ENCODE assay signal across 9 mouse cellular contexts in genomic region chr6:101482635-101483465, GRCm38 (mm10).
DNase-seq lines count a peak whose midpoint lies in the region; ATAC-seq lines count a peak whose summit lies in the region.
"Had no signal": no experiment of that assay in that cellular context is flagged by ENCODE, and none has a peak within 500 bp of the region (broad histone marks: within the 10 kb centered on the region; RNA-seq: fewer than 3 reads in every experiment).

No protein-coding gene starts in this region.

- no peak overlapping the region for H3K4me3 ChIP-seq in forebrain, embryonic 10.5 days
- no peak overlapping the region for H3K4me3 ChIP-seq in forebrain, embryonic 11.5 days (ENCODE audit: low read depth, low read length)
- H3K4me3 ChIP-seq in embryonic facial prominence, embryonic 12.5 days: no peak overlapping the region
- no peak overlapping the region for H3K4me3 ChIP-seq in heart, embryonic 15.5 days
- no peak overlapping the region for H3K4me3 ChIP-seq in kidney, embryonic 14.5 days (ENCODE audit: low read length)
- H3K4me3 ChIP-seq: megakaryocyte, embryonic 14.5 days had no signal

- H3K27ac ChIP-seq in forebrain, embryonic 10.5 days: 0 out of 2 replicates have a peak overlapping the region, but pooled peaks have one; percentile 3
- no peak overlapping the region for H3K27ac ChIP-seq in forebrain, embryonic 11.5 days (ENCODE audit: low read depth, low read length)
- H3K27ac ChIP-seq in embryonic facial prominence, embryonic 12.5 days: peak overlapping the region; percentile 81
- H3K27ac ChIP-seq in heart, embryonic 15.5 days: peak overlapping the region; percentile 20
- H3K27ac ChIP-seq in kidney, embryonic 14.5 days (ENCODE audit: low read depth, low read length): no peak overlapping the region

- WGBS in forebrain, embryonic 10.5 days: 73% methylated on average over 9 of the region's 9 CpGs
- 69% methylated on average over 9 of the region's 9 CpGs for WGBS in forebrain, embryonic 11.5 days
- WGBS in embryonic facial prominence, embryonic 12.5 days: 37% methylated on average over 9 of the region's 9 CpGs
- 32% methylated on average over 9 of the region's 9 CpGs for WGBS in heart, embryonic 15.5 days
- 53% methylated on average over 9 of the region's 9 CpGs for WGBS in kidney, embryonic 14.5 days

- intact Hi-C loops in left cerebral cortex, postnatal 36 days (cut with DNase I): no loop called here

- H3K27me3 ChIP-seq in forebrain, embryonic 10.5 days (ENCODE audit: poor library complexity, severe bottlenecking): no peaks in the 10 kb centered on the region
- H3K27me3 ChIP-seq in forebrain, embryonic 11.5 days (ENCODE audit: control insufficient read depth, insufficient read depth, low read length): no peaks in the 10 kb centered on the region
- H3K27me3 ChIP-seq in embryonic facial prominence, embryonic 12.5 days: no peaks in the 10 kb centered on the region
- no peaks in the 10 kb centered on the region for H3K27me3 ChIP-seq in heart, embryonic 15.5 days
- H3K27me3 ChIP-seq in kidney, embryonic 14.5 days (ENCODE audit: control insufficient read depth, insufficient read depth, low read length): no peaks in the 10 kb centered on the region
- H3K27me3 ChIP-seq: megakaryocyte, embryonic 14.5 days had no signal

- no peak overlapping the region for H3K9ac ChIP-seq in forebrain, embryonic 11.5 days (ENCODE audit: low read length)
- H3K9ac ChIP-seq in embryonic facial prominence, embryonic 12.5 days: no peak overlapping the region
- H3K9ac ChIP-seq in heart, embryonic 15.5 days: no peak overlapping the region
- H3K9ac ChIP-seq in kidney, embryonic 14.5 days (ENCODE audit: low read depth, low read length): no peak overlapping the region

- H3K4me2 ChIP-seq in forebrain, embryonic 11.5 days (ENCODE audit: low read depth, low read length, severe bottlenecking): no peak overlapping the region
- peak overlapping the region; percentile 15; the same call in 1 of the 2 replicates for H3K4me2 ChIP-seq in embryonic facial prominence, embryonic 12.5 days (replicated peaks)
- H3K4me2 ChIP-seq in heart, embryonic 15.5 days: no peak overlapping the region
- no peak overlapping the region for H3K4me2 ChIP-seq in kidney, embryonic 14.5 days (replicated peaks; ENCODE audit: low read depth, low read length)

- H3K9me3 ChIP-seq in forebrain, embryonic 10.5 days: no peaks in the 10 kb centered on the region
- no peaks in the 10 kb centered on the region for H3K9me3 ChIP-seq in forebrain, embryonic 11.5 days (ENCODE audit: control insufficient read depth, low read length)
- no peaks in the 10 kb centered on the region for H3K9me3 ChIP-seq in embryonic facial prominence, embryonic 12.5 days
- no peaks in the 10 kb centered on the region for H3K9me3 ChIP-seq in heart, embryonic 15.5 days (replicated peaks)
- H3K9me3 ChIP-seq in kidney, embryonic 14.5 days (ENCODE audit: control insufficient read depth, low read length): no peaks in the 10 kb centered on the region

- peak; percentile 21 for DNase-seq in forebrain, embryonic 10.5 days (ENCODE audit: extremely low spot score, low spot score)
- DNase-seq in forebrain, embryonic 11.5 days (ENCODE audit: low spot score): no peak
- DNase-seq in NIH3T3 (ENCODE audit: low read depth): peak; percentile 53
- peak; percentile 33 to 52 for DNase-seq in left cerebral cortex, postnatal 36 days (ENCODE audit: low spot score in 2 of 2)
- DNase-seq in skeletal muscle tissue, adult 2 months (ENCODE audit: low read depth, low spot score): peak; percentile 48

- no peak for ATAC-seq in forebrain, embryonic 11.5 days (replicated peaks; ENCODE audit: low FRiP score)
- no peak for ATAC-seq in embryonic facial prominence, embryonic 12.5 days (ENCODE audit: insufficient number of reproducible peaks, insufficient read depth, low FRiP score, low TSS enrichment)
- no peak for ATAC-seq in heart, embryonic 15.5 days (replicated peaks; ENCODE audit: insufficient number of reproducible peaks, insufficient read depth, low FRiP score, low read depth)
- ATAC-seq in kidney, embryonic 14.5 days (ENCODE audit: low FRiP score, low TSS enrichment): no peak

- H3K4me1 ChIP-seq in forebrain, embryonic 10.5 days: peaks cover 20% of the 10 kb centered on the region
- no peaks in the 10 kb centered on the region for H3K4me1 ChIP-seq in forebrain, embryonic 11.5 days (replicated peaks; ENCODE audit: control insufficient read depth, insufficient read depth, low read length)
- peaks cover 28% of the 10 kb centered on the region for H3K4me1 ChIP-seq in embryonic facial prominence, embryonic 12.5 days
- peaks cover 17% of the 10 kb centered on the region for H3K4me1 ChIP-seq in heart, embryonic 15.5 days (replicated peaks)
- H3K4me1 ChIP-seq in kidney, embryonic 14.5 days (ENCODE audit: control insufficient read depth, insufficient read depth, low read length): peaks cover 5% of the 10 kb centered on the region; the same call in 1 of the 2 replicates
- H3K4me1 ChIP-seq: megakaryocyte, embryonic 14.5 days had no signal

- no peaks in the 10 kb centered on the region for H3K36me3 ChIP-seq in forebrain, embryonic 10.5 days (replicated peaks)
- no peaks in the 10 kb centered on the region for H3K36me3 ChIP-seq in forebrain, embryonic 11.5 days (ENCODE audit: control insufficient read depth, insufficient read depth, low read length)
- no peaks in the 10 kb centered on the region for H3K36me3 ChIP-seq in embryonic facial prominence, embryonic 12.5 days
- no peaks in the 10 kb centered on the region for H3K36me3 ChIP-seq in heart, embryonic 15.5 days
- no peaks in the 10 kb centered on the region for H3K36me3 ChIP-seq in kidney, embryonic 14.5 days (ENCODE audit: control insufficient read depth, insufficient read depth, low read length)

Comparison
In these comparisons a context has a peak if more than half of its experiments do, and no peak if none do; other contexts are left out.
1. H3K27ac ChIP-seq: peak in forebrain, embryonic 10.5 days (single experiment), embryonic facial prominence, embryonic 12.5 days (single experiment) and heart, embryonic 15.5 days (single experiment); none in forebrain, embryonic 11.5 days (single experiment) and kidney, embryonic 14.5 days (single experiment).